Mouse (Mus musculus): Measurements from ENCODE around the gene Cpne7. TPM values are rescaled to one million over a fixed set of nuclear protein-coding genes. Genes with fewer than 3 reads are reported as not detected.

The Cpne7 gene
- total RNA-seq, 1 experiment from 2014 or later: 6.4 TPM

DNA sequence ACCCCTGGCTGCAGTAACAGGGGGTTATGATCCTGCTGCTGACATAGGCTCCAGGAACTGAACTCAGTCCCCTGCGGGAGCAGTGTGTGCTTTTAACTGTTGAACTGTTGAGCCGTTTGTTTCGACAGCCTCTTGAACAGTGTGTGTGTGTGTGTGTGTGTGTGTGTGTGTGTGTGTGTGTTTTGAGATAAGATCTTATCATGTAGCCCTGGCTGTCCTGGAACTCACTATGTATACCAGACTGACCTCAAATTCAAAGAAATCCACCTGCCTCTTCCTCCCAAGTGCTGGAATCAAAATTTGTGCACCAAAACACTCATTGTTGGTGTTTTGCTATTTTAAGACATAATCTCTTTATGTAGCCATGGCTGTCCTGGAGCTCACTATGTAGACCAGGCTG is 2.5 kb upstream of the Cpne7 start:
- DNase-seq: no peak

DNA sequence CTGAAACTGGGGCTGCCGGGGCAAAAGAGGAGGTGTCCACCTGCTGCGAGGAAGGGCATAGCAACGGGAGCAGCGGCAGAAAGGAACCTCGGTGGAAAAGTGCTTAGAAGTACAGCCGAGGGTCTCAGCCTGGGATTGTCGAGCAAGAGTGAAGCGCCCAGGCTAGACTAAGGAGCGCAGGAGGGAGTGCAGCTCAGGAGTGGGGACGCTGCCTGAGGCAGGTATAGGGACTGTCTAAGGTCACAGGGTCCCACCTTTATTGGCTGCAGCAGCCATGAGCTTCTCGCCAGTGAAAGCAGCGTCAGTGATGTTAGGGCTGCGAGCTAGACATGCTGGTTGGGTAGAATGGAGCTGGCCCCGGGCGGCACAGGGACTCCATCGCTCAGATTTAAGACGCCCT is 570 bp downstream of the Cpne7 start:
- DNase-seq: no peak

DNA sequence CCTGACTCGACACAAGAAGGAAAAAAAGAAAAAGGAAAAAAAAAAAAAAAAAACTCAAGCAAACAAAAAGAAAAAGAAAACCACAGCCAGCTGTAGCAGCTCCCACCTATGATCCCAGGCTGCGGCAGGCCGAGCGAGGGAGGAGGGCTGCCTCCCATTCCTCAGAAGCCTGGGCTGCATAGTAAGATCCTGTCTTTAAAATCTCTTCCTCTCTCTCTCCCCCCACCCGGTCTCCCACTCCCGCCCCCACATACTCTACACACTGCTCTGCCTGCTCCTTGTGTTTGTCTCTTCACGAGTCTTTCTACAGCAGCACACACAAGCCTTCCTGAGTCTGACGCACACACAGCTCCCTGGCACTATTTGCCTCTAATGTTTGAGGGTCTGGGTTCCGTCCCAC is 4.9 kb downstream of the Cpne7 start:
- no peak for DNase-seq

DNA sequence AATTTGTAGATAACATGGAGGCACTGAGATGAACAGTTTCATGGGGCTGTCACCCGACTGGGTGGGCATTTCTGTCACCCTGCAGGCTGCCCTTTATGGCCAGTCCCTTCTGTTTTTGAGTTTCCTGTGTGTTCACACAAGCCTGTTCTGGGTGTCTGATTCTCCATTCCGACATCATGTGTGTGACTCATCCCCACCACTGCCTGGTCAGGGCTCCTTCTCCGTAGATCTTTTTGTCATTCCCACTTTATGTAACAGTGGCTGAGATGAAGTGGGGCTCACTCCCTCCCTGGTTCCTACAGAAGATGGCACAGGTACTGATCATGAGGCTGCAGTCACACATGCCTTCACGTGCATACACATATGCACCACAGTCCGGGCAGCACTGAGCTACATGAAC is 5.5 kb downstream of the Cpne7 start:
- DNase-seq: no peak

DNA sequence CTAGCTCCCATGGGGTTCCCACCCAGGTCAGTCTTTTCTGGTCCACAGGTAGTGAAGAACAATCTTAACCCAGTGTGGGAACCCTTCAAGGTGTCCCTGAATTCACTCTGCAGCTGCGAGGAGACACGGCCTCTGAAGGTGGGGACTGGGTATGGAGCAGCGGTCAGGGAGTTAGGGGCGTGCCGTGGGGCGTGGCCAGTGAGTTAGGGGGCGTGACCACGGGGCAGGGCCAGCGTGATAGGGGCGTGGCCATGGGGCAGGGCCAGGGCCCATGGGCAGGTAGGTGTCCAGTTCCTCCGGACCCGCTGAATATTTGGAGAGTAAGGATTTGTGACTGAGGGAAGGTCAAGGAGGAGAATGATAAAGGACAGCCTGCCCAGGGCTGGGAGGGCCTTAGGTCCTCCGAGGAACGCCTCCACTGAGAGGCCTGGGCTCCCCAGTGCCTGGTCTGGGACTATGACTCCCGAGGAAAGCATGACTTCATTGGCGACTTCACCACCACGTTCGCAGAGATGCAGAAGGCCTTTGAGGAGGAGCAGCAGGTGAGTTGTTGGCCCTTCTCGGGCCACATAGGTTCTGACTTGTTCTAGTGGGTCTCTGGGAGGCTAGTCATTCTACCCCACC is 9.1 kb downstream of the Cpne7 start:
- DNase-seq: no peak

DNA sequence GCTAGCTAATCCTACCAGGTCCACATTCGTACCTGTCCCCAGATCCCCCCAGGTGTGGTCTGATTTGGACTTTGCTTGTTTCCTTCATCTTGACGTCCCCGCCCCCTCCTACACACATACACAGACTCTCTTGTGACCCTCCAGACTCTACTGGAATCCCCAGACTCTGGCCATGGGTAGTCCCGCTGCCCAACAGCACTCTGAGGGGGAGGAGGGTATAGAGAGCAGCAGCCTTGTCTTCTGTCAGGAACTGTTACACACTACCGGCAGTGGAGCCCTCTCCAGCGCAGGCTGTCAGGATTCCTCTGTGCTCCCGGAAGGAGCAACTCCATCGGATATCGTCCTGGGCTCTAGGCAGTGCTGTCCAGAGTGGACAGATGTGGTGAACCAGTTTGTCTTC is 13.9 kb downstream of the Cpne7 start:
- DNase-seq: no peak

DNA sequence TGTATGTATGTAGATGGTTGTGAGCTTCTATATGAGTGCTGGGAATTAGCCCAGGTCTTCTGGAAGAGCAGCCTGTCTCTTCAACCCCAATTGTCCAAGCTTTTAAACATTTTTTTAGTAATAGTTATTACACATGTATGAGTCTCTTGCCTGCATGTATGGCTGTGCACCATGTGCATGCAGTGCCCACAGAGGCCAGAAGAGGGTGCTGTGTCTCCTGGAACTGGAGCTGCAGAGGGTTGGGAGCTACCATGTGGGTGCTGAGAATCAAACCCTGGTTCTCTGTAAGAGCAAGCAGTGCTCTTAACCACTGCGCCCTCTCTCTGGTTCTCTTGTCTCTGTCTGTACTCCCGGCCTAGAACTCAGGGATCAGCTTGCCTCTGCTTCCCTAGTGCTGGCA is 15.8 kb downstream of the Cpne7 start:
- no peak for DNase-seq

DNA sequence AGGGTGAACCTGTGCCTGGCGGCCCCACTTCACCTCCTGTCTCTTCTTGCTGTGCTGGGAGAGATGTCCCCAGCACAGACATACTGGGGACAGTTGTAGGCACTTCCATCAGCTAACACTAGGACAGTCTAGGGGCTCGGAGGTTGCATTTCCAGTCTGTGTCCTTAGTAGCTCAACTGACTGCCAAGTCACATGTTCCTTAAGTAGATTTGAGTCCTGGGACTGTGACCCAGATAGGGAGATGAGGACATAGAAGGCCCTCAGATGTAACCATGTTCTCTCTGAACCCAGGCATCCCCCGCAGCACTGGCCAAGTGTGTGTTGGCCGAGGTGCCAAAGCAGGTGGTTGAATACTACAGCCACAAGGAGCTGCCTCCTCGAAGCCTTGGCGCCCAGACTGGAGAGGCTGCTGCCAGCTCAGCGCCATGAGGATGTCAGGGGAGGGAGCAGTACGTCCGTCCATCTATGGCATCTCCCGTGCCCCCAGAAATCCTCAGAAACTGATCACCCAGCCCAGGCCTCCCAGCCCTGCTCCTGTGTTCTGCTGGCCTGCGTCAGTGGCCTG is 17.1 kb downstream of the Cpne7 start:
- no peak for DNase-seq

DNA sequence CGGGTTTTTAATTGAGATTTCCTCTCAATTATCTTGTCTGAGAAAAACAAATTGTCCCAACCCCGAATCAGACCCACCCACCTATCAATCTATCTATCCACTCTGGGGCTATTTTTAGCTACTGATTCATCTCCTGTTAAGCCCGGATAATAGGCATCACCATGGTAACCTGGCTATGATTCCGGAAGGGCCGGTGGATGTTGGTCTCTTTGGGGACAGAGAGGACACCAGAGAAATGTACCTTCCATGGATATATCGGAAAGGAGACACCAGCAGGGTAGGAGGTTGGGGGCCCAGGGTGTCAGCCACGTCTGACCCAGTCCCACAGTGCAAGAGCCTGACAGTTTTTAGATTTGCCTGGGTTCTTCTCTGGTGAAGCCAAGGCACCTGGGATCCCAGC is 18.2 kb downstream of the Cpne7 start:
- no peak for DNase-seq

DNA sequence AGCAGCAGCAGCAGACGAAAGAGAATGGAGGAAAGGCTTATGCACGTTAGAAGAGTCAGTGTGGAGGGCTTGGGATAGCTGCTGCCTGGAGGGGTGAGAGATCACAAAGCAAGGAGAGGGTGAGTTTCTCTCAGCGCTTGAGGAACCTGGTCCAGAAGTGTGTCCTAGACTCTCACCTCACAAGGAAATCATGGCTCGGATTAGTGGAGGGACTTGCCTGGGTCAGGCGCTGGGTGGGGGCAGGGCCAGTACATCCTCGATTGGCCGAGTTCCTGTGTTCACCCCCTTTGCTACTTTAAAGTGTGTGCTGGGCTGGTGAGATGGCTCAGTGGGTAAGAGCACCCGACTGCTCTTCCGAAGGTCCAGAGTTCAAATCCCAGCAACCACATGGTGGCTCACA is 18.6 kb downstream of the Cpne7 start:
- DNase-seq: no peak

DNA sequence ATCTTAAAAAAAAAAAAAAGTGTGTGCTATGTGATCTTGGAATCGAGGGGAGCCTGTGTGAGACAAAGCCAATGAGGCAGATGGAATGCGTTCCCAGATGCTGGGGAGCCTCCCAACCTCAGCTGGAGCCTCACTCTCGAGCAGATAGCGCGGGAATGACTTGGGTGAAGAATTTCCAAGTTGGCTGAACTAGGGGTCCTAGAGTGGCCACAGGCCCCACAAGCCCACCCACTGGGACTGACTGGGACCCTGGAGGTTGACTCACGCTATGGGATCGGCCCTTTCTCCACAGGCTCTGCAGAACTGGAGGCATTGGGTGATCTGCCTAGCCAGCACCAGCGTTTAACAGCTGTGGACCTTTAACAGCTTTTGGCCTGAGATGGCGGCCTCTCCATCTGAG is 19.1 kb downstream of the Cpne7 start:
- no peak for DNase-seq

DNA sequence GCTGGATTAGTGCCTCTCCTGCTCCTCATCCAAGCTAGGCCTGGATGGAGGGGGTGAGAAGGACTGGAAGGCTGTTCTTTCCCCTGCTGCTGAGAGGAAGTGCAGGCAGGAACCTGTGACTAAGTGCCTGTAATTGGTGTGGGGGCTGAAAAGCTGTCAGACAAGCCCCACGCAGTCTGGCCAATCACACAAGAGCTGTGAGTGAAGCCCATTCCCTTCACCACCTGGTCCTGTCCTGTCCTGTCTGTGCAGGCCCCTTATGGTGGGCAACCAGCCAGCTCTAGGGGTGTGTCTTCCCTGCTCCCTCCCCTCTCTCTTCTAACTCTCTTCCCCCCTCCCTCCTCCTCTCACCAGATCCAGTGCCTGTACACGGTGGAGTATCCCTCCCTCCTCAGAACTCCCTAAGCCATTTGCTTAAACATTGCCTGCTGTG is 20.5 kb downstream of the Cpne7 start:
- peak; percentile 38 for DNase-seq

DNA sequence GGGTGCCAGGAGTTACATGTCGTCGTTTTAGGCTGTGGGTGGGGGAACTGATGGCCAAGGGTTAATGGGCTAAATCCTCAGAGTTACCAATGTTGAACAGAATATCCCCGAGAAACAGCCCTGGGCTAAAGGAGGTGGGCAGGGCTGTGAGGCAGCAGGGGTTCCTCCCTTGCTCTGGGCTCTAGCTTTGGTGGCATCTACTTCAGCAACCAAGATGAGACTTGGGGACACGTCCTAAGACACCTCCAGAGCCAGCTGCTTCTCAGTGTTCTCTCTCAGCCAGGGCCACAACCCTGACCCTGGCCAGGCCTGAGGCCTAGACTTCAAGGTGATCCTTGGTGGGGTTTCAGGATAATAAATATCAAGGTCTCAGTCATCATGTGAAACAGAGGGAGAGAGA is 21.6 kb downstream of the Cpne7 start:
- no peak for DNase-seq

DNA sequence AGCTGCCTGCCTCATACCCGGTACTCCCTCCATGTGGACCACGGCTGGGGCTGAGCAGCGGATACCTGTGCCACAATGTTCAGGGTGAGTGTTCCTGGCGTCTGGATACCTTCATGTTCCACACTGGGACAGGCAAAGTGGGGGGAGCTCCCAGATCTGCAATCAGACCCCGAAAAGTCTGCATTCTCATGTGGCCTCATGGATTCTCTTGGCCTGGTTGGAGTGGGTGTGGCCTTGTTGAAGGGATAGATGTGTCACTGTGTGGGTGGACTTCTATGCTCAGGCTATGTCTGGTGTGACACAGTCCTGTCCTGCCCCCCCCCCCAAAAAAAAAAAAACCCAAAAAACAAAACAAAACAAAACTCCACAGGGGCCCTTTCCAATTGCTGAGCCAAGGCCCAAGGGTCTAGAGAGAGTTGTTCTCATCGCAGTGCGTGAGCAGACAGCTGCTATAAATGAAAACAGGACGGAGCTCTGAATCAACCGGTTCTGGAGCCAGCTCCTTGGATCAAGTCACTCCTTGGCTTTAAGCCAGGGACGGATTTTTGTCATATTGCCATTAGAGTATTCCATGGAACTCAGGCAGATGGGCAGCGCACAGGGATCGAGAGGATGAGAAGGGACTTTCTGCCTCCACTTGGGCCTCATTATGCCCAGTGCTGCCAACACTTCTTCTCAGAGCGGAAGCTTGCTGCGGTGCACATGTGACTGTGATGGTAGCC is 24.7 kb downstream of the Cpne7 start:
- DNase-seq: peak; percentile 64

DNA sequence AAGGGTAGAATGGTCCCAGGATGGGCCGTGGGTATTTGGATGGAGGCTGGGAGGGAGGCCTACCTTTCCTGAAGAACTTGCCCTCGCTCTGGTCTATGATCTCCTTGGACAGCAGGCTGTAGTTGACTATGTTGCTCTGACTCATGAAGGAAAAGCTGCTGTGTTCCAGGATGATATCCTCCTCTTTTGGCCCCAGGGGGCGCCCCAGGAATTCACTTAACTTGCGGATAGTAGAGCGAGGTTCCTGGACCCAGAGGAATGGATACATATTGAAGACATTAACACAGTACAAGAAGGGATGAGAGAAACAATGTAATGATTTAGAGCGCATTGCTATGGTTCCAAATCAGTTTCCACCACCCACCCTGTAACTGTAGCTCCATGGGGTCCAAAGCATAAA is 28.1 kb downstream of the Cpne7 start:
- peak; percentile 59 for DNase-seq

DNA sequence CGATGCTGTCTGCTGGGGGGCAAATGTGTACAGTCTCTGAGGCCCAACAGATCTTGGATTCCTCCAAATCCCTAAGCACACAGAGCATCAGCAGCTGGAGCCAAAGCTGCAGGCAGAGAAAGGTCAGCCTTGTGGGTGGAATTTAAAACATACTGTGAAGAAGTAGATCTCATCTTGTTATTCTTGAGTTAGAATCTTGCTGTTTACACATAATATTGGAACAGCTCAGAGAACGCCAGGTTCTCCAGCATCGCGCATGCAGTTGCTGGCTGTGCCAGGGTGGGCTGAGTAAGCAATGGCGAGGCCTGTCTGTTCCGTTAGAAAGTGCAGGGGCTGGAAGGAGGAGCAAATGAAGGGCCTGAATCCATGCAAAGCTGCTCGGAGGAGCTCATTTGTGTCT is 29.2 kb downstream of the Cpne7 start:
- DNase-seq: no peak

DNA sequence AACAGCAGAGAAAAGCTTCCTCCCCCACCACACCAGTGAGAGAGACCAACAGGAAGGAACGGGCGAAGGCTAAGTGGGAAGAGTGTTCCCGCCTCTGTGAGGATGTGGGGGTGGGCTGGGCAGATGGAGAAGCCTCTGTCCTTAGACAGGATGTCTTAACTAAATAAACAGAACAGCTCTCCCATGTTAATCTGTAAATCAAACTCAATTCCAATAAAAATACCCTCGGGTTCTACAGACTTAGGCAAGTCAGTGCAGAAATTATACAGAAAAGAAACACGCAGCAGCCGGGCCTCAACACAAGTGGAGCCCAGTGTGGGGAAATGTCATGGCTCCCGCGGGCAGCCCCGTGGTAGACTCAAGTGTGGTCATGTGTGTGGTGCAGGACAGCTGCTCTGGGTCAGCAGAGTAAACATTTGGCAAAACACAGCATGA is 33.6 kb downstream of the Cpne7 start:
- DNase-seq: no peak

DNA sequence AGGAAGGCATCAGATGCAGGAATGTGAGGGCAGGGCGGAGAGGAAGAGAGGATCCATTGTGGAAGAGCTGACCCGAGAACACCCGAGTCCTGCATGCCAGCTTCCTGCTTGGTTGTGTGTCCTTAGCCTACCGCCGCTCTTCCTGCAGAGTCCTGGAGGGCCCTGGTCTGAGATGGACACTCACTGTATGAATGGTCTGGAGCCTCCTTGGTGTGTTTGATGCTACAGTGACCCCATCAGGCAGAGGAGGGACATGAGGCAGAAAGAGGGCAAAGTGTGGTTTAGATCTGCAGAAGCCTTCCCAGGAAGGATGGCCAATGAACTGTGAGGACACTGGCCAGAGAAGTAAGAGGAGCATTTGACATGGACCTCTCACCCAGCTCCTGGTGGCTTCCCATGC is 38.0 kb downstream of the Cpne7 start:
- no peak for DNase-seq

DNA sequence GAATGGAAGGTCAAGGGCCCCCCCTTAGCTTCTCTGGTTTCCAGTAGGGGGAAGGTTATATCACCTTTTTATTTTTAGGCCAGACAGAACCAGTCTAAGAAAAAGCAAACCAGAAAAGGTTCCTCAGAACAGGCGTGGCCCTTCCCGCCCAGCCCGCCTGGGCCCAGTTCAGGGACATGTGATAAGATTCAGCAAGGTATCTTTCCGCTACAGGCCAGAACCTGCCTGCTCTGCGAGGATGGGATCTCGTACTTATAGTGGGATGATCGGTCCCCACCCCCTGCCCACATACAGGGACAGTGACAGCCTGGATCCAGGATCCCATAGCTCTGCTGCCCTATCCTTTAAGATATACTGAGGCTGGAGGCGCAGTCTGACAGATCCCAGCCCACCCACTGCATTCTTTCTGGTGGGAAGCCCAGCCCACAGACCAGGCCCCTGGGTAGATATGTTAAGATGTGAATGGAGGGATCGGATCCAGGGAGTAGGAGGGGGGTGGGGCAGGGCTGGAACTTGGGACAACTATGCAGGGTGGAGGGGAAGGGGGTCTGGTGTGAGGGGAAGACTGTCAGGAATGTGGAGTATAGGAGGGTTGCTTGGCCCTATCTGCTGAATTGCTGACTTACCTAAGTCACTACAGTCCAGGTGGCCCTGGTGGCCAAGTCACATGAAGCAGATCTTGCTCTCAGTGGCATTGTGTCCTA is 39.0 kb downstream of the Cpne7 start:
- no peak for DNase-seq

DNA sequence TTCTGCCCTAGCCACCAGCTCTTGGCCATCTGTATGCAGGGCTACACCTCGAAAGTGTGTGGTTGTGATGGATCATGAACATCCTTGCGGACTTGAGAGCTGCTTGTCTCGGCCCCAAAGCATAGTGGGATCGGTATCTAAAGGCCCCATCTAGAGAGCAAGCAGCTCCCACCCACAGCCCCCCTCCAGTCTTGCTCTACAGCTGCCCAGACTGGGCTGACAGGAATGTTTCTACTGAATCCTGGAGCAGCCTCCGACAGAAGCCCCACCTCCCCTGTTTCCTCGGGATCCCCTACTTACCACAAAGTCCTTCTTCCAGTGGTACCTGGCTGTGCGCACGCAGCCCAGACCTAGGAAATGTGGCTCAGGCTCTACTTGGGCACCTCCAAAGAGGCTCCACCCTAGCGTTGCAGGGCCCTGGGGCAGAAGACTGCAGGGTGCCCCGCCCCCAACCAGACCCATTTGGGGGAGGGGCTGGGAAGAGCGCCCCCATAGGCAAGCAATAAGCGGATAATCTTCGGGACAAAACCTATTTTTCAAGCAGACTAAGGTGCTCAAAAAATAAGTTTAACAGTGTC is 40.8 kb downstream of the Cpne7 start, which contains the start of gene Sult5a1:
Gene Sult5a1 (minus strand): TSS at position 428 of the 578 bp plus-strand sequence.
- no peak for DNase-seq

DNA sequence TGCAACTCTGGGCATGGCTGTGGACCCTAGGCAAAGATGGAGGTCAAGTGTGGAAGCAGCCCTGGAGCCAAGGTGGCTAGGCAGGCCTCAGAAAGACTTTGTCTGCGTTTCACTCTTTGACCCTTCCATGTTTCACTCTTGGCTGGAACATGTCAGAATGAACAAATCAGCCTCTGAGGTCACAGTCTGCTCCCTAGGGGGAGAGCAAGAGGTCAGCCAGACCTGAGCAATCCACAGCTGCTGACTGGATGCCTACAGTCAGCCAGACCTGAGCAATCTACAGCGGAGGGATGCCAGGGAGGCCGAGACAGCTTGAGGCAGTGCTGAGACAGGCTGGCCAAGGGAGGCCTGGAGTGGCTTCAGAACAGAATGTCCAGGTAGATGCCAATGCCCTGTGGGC is 64.2 kb downstream of the Cpne7 start:
- peak; percentile 49 for DNase-seq

Measured in adrenal gland, postnatal 25 days (tissue).